Mouse (Mus musculus): Measurements from ENCODE around the gene Ctsz. TPM values are rescaled to one million over a fixed set of nuclear protein-coding genes. Genes with fewer than 3 reads are reported as not detected.

Ctsz gene
- total RNA-seq, 2 experiments from 2014 or later: 28.1 to 32.5 TPM

GRCm38 (mm10) chr2:174436916-174437696, 1.7 kb downstream of the Ctsz start:
- no peak for DNase-seq (ENCODE audit: low spot score in 2 of 2)
- H3K4me3 ChIP-seq: no peak overlapping the region
- TF ChIP-seq CTCF (conservative IDR thresholded peaks at IDR 0.05): no peak
- no peak overlapping the region for H3K27ac ChIP-seq

GRCm38 (mm10) chr2:174436076-174436701, 2.6 kb downstream of the Ctsz start:
- TF ChIP-seq CTCF (conservative IDR thresholded peaks at IDR 0.05): no peak
- Histone ChIP-seq H3K4me3 (no peak overlapping the region), H3K27ac (no peak overlapping the region)
- no peak for DNase-seq (ENCODE audit: low spot score in 2 of 2)

GRCm38 (mm10) chr2:174434943-174435342, 3.9 kb downstream of the Ctsz start:
- Histone ChIP-seq H3K27ac (no peak overlapping the region), H3K4me3 (no peak overlapping the region)
- no peak for TF ChIP-seq CTCF (conservative IDR thresholded peaks at IDR 0.05)
- no peak for DNase-seq (ENCODE audit: low spot score in 2 of 2)

- no peak for TF ChIP-seq CTCF (conservative IDR thresholded peaks at IDR 0.05)
- no peak for DNase-seq (ENCODE audit: low spot score in 2 of 2)
- Histone ChIP-seq H3K4me3 (no peak overlapping the region), H3K27ac (no peak overlapping the region)
These were observed 9.7 kb downstream of the Ctsz start for GRCm38 (mm10) chr2:174428996-174429591.

GRCm38 (mm10) chr2:174428076-174428835, 10.6 kb downstream of the Ctsz start:
- DNase-seq (ENCODE audit: low spot score in 2 of 2): no peak
- H3K27ac ChIP-seq: no peak overlapping the region
- TF ChIP-seq CTCF (conservative IDR thresholded peaks at IDR 0.05): no peak
- H3K4me3 ChIP-seq: no peak overlapping the region

GRCm38 (mm10) chr2:174426856-174427255, 12.0 kb downstream of the Ctsz start:
- no peak overlapping the region for H3K27ac ChIP-seq
- TF ChIP-seq CTCF (conservative IDR thresholded peaks at IDR 0.05): no peak
- H3K4me3 ChIP-seq: no peak overlapping the region
- DNase-seq (ENCODE audit: low spot score in 2 of 2): no peak

GRCm38 (mm10) chr2:174424301-174425085, 14.3 kb downstream of the Ctsz start:
- no peak for TF ChIP-seq CTCF (conservative IDR thresholded peaks at IDR 0.05)
- H3K4me3 ChIP-seq: no peak overlapping the region
- H3K27ac ChIP-seq: no peak overlapping the region
- DNase-seq (ENCODE audit: low spot score in 2 of 2): no peak

GRCm38 (mm10) chr2:174421107-174421506, 17.7 kb downstream of the Ctsz start:
- no peak overlapping the region for H3K27ac ChIP-seq
- TF ChIP-seq CTCF (conservative IDR thresholded peaks at IDR 0.05): no peak
- DNase-seq (ENCODE audit: low spot score in 2 of 2): no peak
- H3K4me3 ChIP-seq: no peak overlapping the region

- H3K27ac ChIP-seq: peak within 1 kb of the TSS; percentile 81
- no peak for TF ChIP-seq CTCF (conservative IDR thresholded peaks at IDR 0.05)
These were observed 23.0 kb downstream of the Ctsz start, which contains the start of gene Nelfcd for GRCm38 (mm10) chr2:174415731-174416310. Gene Nelfcd (plus strand): TSS chr2:174415804.

GRCm38 (mm10) chr2:174415001-174415730, 23.7 kb downstream of the Ctsz start:
- no peak for TF ChIP-seq CTCF (conservative IDR thresholded peaks at IDR 0.05)
- Histone ChIP-seq H3K27ac (no peak overlapping the region; the same call in 1 of the 2 replicates), H3K4me3 (peak overlapping the region; percentile 63)
- no peak for DNase-seq (ENCODE audit: low spot score in 2 of 2)

More at GRCm38 (mm10) chr2:174415731-174416310, 23.0 kb downstream of the Ctsz start, which contains the start of gene Nelfcd:
- peak within 1 kb of the TSS; percentile 63 for H3K4me3 ChIP-seq
- DNase-seq (ENCODE audit: low spot score in 2 of 2): peak; percentile 92 to 94

- no peak for DNase-seq (ENCODE audit: low spot score in 2 of 2)
- TF ChIP-seq CTCF (conservative IDR thresholded peaks at IDR 0.05): no peak
- H3K27ac ChIP-seq: no peak overlapping the region
- no peak overlapping the region for H3K4me3 ChIP-seq
These were observed 25.7 kb downstream of the Ctsz start for GRCm38 (mm10) chr2:174413127-174413526.
